Comparison of ENCODE assay signal across 8 mouse cellular contexts in the genomic region with DNA sequence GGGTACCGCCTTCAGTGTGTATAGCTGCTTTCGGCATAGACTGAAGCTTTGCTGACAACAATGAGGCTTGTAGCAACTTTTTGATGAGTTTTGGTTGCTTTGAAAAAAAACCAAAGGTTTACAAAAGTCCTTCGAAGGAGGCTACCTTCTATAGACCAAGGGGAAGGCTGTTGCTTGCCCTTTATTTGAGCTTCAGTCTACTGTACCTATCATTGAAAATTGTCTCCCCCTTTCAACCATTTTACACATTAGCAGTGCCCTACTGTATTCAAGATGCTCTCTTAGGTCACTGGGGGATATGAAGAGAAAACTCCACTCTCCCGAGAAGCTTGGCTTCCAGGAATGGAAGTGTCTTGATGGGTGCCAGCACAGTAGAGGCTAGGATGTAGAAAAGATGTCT.
DNase-seq lines count a peak whose midpoint lies in the region; ATAC-seq and TF ChIP-seq lines count a peak whose summit lies in the region.

No protein-coding gene starts in this region.

- ATAC-seq in heart, embryonic 11.5 days (replicated peaks; ENCODE audit: insufficient number of reproducible peaks, low FRiP score, low TSS enrichment), result no peak
- no peak for ATAC-seq in forebrain, postnatal 0 days
- no peak for ATAC-seq in liver, postnatal 0 days

- H3K4me1 ChIP-seq in heart, embryonic 11.5 days (ENCODE audit: control insufficient read depth, insufficient read depth, low read length), result peaks cover 13% of the 10 kb centered on the region
- H3K4me1 ChIP-seq in CH12.LX (ENCODE audit: control insufficient read depth in 1 of 2, insufficient read depth in 2 of 2), result peaks cover 4 to 13% of the 10 kb centered on the region in 2 experiments; a peak in 2 of 4 replicates
- H3K4me1 ChIP-seq in forebrain, postnatal 0 days (ENCODE audit: insufficient read depth), result no peaks in the 10 kb centered on the region; the same call in 1 of the 2 replicates
- H3K4me1 ChIP-seq in liver, postnatal 0 days (ENCODE audit: insufficient read depth), result peaks cover 27% of the 10 kb centered on the region

- peaks cover 32% of the 10 kb centered on the region for H3K79me2 ChIP-seq in CH12.LX (replicated peaks; ENCODE audit: control insufficient read depth, extremely low read depth, insufficient read depth, poor library complexity, severe bottlenecking)

- no peaks in the 10 kb centered on the region for H3K36me3 ChIP-seq in heart, embryonic 11.5 days (ENCODE audit: control insufficient read depth, insufficient read depth, low read length)
- H3K36me3 ChIP-seq in CH12.LX (replicated peaks in 1 of 2; ENCODE audit: control insufficient read depth in 1 of 2, insufficient read depth in 1 of 2, low read length in 1 of 2), result peaks cover 0 to 10% of the 10 kb centered on the region in 2 experiments
- no peaks in the 10 kb centered on the region for H3K36me3 ChIP-seq in forebrain, postnatal 0 days (ENCODE audit: insufficient read depth)
- H3K36me3 ChIP-seq in liver, postnatal 0 days (replicated peaks; ENCODE audit: insufficient read depth, low read length), result no peaks in the 10 kb centered on the region

- intact Hi-C loops in heart, postnatal 25 days (cut with DNase I), result loop anchor here (5.0 to 10.0 kb wide), 2 partner anchors 165 to 868 kb away; a partner anchor contains a TSS

- no peak for TF ChIP-seq POLR2A in CH12.LX (IDR thresholded peaks at IDR 0.05; ENCODE audit: low read depth, low read length)

- TF ChIP-seq CTCF in CH12.LX (conservative IDR thresholded peaks at IDR 0.05 in 1 of 2, IDR thresholded peaks at IDR 0.05 in 1 of 2; ENCODE audit: low read depth in 2 of 2, low read length in 2 of 2), result no peak
- no peak for TF ChIP-seq CTCF in forebrain, postnatal 0 days (IDR thresholded peaks at IDR 0.05; ENCODE audit: low read depth)
- TF ChIP-seq CTCF in liver, postnatal 0 days (IDR thresholded peaks at IDR 0.05; ENCODE audit: low read depth), result no peak

- peaks cover 4% of the 10 kb centered on the region; the same call in 1 of the 2 replicates for H3K9me3 ChIP-seq in heart, embryonic 11.5 days (replicated peaks; ENCODE audit: control insufficient read depth, low read length)
- peaks cover 21% of the 10 kb centered on the region for H3K9me3 ChIP-seq in CH12.LX (replicated peaks; ENCODE audit: low read length)
- H3K9me3 ChIP-seq in forebrain, postnatal 0 days (ENCODE audit: low read length), result peaks cover 12% of the 10 kb centered on the region
- H3K9me3 ChIP-seq in liver, postnatal 0 days (ENCODE audit: low read length), result 0 out of 2 replicates have a peak, but pooled peaks cover 2% of the 10 kb centered on the region

- no peak for TF ChIP-seq EP300 in CH12.LX (IDR thresholded peaks at IDR 0.05; ENCODE audit: low read length)
- TF ChIP-seq EP300 in liver, postnatal 0 days (IDR thresholded peaks at IDR 0.05; ENCODE audit: low read depth), result no peak

- in situ Hi-C loops in CH12.LX (cut with MboI; ENCODE audit: low pct_ligation_motif_present, low pct_unique_long_range_greater_than_20kb, low sequenced_read_pairs), result no loop called here

- dilution Hi-C loops in CH12.LX (cut with MboI; ENCODE audit: extremely low pct_ligation_motif_present, extremely low pct_unique_long_range_greater_than_20kb, low sequenced_read_pairs), result no loop called here

- H3K4me2 ChIP-seq in heart, embryonic 11.5 days, result peak overlapping the region; percentile 82
- H3K4me2 ChIP-seq in CH12.LX (ENCODE audit: insufficient read depth, low read depth, poor library complexity, severe bottlenecking), result peak overlapping the region; percentile 99
- H3K4me2 ChIP-seq in forebrain, postnatal 0 days (ENCODE audit: low read depth), result peak overlapping the region; percentile 96
- H3K4me2 ChIP-seq in liver, postnatal 0 days (ENCODE audit: low read depth, low read length), result peak overlapping the region; percentile 87

- H3K27me3 ChIP-seq in heart, embryonic 11.5 days (ENCODE audit: control insufficient read depth, insufficient read depth, low read length), result no peaks in the 10 kb centered on the region
- H3K27me3 ChIP-seq in CH12.LX (replicated peaks), result no peaks in the 10 kb centered on the region
- peaks cover 17% of the 10 kb centered on the region; the same call in 1 of the 2 replicates for H3K27me3 ChIP-seq in forebrain, postnatal 0 days (ENCODE audit: insufficient read depth, low read length)
- no peaks in the 10 kb centered on the region for H3K27me3 ChIP-seq in liver, postnatal 0 days (ENCODE audit: insufficient read depth, low read length)

- 36% methylated on average over 4 of the region's 4 CpGs for WGBS in heart, embryonic 11.5 days (ENCODE audit: insufficient replicate concordance)
- WGBS in forebrain, postnatal 0 days, result 18% methylated on average over 4 of the region's 4 CpGs
- WGBS in liver, postnatal 0 days (ENCODE audit: insufficient replicate concordance), result 28% methylated on average over 4 of the region's 4 CpGs

- TF ChIP-seq RAD21 in CH12.LX (IDR thresholded peaks at IDR 0.05; ENCODE audit: low read depth, low read length), result no peak

- peak overlapping the region; percentile 97 for H3K9ac ChIP-seq in heart, embryonic 11.5 days (ENCODE audit: low read depth, low read length)
- peak overlapping the region; percentile 92 for H3K9ac ChIP-seq in CH12.LX (ENCODE audit: insufficient read depth, low read depth)
- no peak overlapping the region for H3K9ac ChIP-seq in forebrain, postnatal 0 days
- H3K9ac ChIP-seq in liver, postnatal 0 days (replicated peaks), result peak overlapping the region; percentile 99

- H3K4me3 ChIP-seq in heart, embryonic 11.5 days (ENCODE audit: low read depth, low read length), result peak overlapping the region; percentile 93
- H3K4me3 ChIP-seq in CH12.LX (replicated peaks in 1 of 3; ENCODE audit: low read depth in 2 of 3, low read length in 2 of 3, poor library complexity in 1 of 3), result peak overlapping the region; percentile 77 to 97 (median 84)
- H3K4me3 ChIP-seq in forebrain, postnatal 0 days (ENCODE audit: low read depth, low read length), result peak overlapping the region; percentile 94
- H3K4me3 ChIP-seq in liver, postnatal 0 days (ENCODE audit: low read depth, low read length), result peak overlapping the region; percentile 96

- no peak overlapping the region for H3K27ac ChIP-seq in heart, embryonic 11.5 days (ENCODE audit: low read depth, low read length)
- no peak overlapping the region for H3K27ac ChIP-seq in CH12.LX (ENCODE audit: insufficient read depth, low read depth)
- H3K27ac ChIP-seq in forebrain, postnatal 0 days (ENCODE audit: low read depth, low read length), result no peak overlapping the region
- H3K27ac ChIP-seq in liver, postnatal 0 days (ENCODE audit: low read depth), result peak overlapping the region; percentile 96; the same call in 1 of the 2 replicates

- DNase-seq in heart, postnatal 25 days (ENCODE audit: low spot score), result no peak
- no peak for DNase-seq in CH12.LX (ENCODE audit: extremely low read depth)
- DNase-seq in forebrain, postnatal 0 days, result no peak
- DNase-seq in liver, postnatal 0 days, result no peak
- DNase-seq in adrenal gland, postnatal 25 days, result no peak
- no peak for DNase-seq in thymus, postnatal 36 days
- DNase-seq in cerebellum, postnatal 25 days, result no peak

TF ChIP-seq in CH12.LX, 34 proteins besides CTCF, POLR2A, EP300 and RAD21:
- TF ChIP-seq SIN3A (IDR thresholded peaks at IDR 0.05; ENCODE audit: low read length) (0 out of 2 replicates have a peak, but pooled peaks have one; percentile 21), TBP (conservative IDR thresholded peaks at IDR 0.05; ENCODE audit: low read depth, low read length) (no peak)
TF ChIP-seq in CH12.LX: peak in this region for 1.
